Mouse (Mus musculus) heart, adult 9 months (tissue): ENCODE measurements around the gene Aldh3a2.
A peak's percentile ranks its signal among the peaks of the same experiment; 100 is the strongest.

Experiments
- DNase-seq, 2 experiments: peaks; one replicate each; pipeline ENCODE4 v3.0.0; 2022; ENCODE audit warnings: low spot score in 2 of 2

Gene Aldh3a2

DNA sequence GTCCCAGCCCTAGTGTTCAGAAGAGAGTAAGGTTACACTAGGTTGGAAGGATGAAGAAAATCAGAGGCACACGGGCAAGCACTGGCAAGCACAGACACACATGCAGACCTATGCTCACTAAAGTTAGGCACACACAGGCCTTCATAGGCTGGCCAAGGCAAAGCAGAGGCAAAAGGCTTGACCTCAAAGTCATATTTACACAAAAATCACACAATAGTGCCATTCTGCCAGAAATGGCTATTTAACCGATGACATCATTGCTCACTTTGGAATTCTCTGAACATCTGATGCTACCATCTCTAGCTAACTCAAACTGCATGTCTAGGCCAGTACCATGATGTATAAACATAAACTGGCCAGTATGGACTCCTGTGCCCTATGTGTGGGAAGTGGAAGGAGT lies 6.7 kb upstream of the Aldh3a2 start:
- DNase-seq: no peak

DNA sequence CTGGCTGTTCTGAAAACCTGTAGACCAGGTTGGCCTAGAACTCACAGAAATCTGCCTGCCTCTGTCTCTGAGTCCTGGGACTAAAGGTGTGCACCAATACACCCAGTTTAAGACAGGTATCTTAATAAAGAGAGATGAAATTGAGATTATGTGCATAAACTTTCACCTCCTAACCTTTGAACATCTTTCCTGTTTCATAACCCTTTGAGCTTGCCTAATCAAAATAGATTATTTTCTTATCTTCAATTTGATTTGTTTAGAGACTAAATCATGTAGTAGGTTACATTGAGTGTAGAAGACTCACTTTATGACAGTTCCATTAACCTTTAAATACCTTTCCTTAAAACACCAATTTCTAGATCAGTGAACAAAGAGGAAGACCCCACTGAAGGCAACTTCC lies 4.3 kb upstream of the Aldh3a2 start:
- DNase-seq: no peak

DNA sequence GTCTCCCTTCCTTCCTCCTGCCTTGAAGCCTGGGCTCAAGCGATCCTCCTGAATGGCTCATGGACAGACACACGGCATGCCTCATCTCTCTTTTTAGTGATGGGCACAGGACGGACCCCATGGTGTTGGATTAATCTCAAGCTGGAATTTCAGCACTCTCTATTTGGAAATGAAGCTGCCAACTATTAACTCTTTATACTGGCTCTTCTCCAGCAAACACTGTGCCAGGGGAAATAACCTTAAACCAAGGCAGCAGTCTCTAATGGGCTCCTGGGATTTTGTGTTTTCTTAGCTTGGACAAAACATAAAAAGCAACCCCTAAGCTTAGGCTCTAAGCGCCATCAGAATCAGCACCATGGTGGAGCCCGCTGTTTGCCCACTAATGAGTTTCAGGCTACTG lies 3.1 kb upstream of the Aldh3a2 start:
- no peak for DNase-seq

GRCm38 (mm10) chr11:61268626-61269349 lies 1.5 kb upstream of the Aldh3a2 start:
- DNase-seq: no peak

DNA sequence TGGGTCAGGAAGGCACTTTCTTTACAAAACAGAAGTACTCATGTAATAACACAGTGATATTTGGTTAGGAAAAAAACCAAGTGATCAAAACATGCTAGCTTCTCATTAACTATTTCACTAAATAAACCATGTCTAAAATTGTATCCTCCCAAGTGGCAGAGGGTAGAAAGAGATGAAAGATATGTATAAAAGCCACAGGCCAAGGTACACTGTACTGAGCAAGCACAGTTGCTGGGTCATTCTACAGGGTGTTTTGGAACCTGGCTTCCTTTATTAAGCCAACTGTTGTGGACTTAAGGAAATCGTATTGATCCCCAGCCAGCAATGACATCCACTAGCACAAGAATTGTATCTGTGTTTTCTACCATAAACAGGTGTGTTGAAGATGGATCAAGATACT lies 3.4 kb downstream of the Aldh3a2 start:
- no peak for DNase-seq

GRCm38 (mm10) chr11:61262516-61262915 lies 4.7 kb downstream of the Aldh3a2 start:
- no peak for DNase-seq

DNA sequence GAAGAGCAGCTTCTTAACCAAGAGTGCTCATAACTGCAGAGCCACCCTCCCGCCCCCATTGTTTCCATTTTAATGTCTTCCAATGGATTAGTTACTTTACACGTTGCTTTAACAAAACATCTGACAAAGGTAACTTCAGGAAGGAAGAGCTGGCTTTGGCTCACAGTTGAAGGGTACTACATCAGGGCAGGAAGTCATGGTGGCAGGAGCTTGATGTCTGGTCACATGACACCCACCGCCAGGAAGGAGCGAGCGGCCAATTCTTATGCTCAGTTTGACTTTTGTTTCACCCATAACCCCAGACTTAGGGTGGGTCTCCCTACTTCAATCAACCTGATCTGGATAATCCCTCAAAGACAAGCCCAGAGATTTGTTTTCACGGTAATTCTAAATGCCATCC lies 8.2 kb downstream of the Aldh3a2 start:
- no peak for DNase-seq

GRCm38 (mm10) chr11:61252807-61253206 lies 14.5 kb downstream of the Aldh3a2 start:
- no peak for DNase-seq

GRCm38 (mm10) chr11:61251741-61252140 lies 15.5 kb downstream of the Aldh3a2 start:
- no peak for DNase-seq

GRCm38 (mm10) chr11:61244406-61244805 lies 22.9 kb downstream of the Aldh3a2 start:
- no peak for DNase-seq

DNA sequence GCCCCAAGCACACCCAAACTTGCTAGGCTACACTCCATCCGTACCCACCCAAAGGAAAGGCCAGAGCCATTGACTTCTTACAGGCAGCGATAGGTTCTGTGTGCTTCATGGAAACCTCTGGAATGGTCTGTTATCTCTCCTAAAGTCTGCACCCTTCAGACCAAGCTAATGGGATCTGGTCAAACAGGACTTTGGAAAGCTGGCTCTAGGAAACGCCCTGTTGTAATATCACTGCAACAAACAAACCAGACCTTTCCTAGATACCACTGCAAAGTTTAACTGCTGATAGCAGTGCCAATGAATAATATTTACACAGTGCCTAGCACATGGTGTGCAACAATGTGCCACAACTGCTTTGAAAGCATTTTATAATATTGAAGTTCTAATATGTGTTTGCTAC lies 31.2 kb downstream of the Aldh3a2 start:
- no peak for DNase-seq

DNA sequence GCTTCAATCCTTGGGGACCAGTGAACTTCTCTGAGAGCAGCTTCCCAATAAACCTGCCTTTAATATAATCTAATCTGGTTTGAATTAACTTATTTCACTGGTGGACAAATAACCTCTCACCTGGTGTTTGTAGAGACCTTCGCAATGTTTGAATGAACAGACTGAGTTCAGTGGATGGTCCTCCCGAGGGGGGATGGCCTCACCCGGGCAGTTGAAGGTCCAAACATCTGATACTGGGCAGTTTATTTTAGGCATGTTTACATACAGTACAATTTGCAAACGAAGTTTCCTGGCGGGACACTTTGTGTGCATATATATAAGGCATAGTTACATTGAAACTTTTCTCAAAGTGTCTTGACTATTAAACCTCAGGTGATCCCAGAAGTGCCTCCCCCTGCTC lies 33.1 kb downstream of the Aldh3a2 start:
- DNase-seq: no peak

- DNase-seq: peak; percentile 65 to 75
Observed at GRCm38 (mm10) chr11:61231329-61231728, 35.9 kb downstream of the Aldh3a2 start.

GRCm38 (mm10) chr11:61228406-61228805 lies 38.9 kb downstream of the Aldh3a2 start:
- DNase-seq: no peak

DNA sequence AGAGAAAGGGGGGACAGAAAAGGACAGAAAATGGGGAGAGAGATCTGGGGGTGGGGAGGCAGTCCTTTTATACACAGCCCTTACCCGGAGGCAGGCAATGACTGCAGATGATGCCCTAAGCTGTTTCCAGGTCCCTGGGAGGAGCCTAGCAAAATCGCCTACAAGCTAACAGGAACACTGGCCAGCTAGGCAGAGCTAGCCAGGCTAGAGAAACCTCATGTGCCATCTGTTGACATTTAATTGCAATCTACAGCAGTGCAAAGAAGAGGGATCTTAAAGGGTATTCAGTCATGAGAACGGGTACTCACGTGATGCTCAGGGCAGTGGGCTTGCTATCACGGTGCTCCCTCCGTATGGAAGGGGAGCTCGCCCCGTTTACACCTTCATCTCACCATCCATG lies 39.4 kb downstream of the Aldh3a2 start:
- no peak for DNase-seq

GRCm38 (mm10) chr11:61225941-61226412 lies 41.3 kb downstream of the Aldh3a2 start:
- peak; percentile 77 to 79 for DNase-seq

GRCm38 (mm10) chr11:61225511-61225910 lies 41.8 kb downstream of the Aldh3a2 start:
- no peak for DNase-seq

GRCm38 (mm10) chr11:61224907-61225306 lies 42.4 kb downstream of the Aldh3a2 start:
- no peak for DNase-seq

- no peak for DNase-seq
Observed at GRCm38 (mm10) chr11:61224234-61224744, 43.0 kb downstream of the Aldh3a2 start.

DNA sequence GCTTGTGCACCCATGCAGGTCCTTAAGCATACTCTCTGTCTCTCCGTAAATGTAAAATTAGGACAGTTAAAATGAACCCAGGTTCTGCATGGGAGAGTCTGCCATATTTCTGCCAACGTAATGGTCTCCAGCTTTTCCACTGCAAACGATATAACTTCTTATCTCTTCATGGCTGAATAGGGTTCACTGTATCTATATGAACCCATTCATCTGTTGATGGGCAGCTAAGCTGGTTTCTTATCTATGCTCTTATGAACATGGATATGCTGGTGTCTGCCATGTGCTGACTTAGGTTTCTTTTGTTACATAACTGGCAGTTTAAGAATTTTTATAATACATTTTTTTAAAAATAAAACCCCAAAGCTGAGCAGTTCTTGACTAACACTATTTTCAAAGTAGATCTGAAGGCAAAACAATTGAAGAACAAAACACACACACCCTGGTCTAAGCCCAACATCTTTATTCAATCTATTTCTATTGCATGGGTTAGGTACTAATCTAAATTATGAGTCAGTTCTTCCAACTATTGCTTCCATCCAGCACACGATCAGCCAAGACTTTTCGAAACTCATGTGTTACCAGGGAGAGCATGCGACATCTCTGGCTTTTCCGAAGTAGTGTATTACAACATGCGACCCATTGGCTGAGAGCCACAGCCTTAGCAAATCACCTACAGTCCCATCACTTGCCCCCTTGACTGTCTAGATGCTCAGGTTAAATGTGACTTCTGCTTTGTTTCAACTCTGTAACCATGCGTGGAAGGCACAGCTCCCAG lies 44.1 kb downstream of the Aldh3a2 start:
- DNase-seq: peak; percentile 28 to 55

- no peak for DNase-seq
Observed at GRCm38 (mm10) chr11:61222007-61222406, 45.3 kb downstream of the Aldh3a2 start.

DNA sequence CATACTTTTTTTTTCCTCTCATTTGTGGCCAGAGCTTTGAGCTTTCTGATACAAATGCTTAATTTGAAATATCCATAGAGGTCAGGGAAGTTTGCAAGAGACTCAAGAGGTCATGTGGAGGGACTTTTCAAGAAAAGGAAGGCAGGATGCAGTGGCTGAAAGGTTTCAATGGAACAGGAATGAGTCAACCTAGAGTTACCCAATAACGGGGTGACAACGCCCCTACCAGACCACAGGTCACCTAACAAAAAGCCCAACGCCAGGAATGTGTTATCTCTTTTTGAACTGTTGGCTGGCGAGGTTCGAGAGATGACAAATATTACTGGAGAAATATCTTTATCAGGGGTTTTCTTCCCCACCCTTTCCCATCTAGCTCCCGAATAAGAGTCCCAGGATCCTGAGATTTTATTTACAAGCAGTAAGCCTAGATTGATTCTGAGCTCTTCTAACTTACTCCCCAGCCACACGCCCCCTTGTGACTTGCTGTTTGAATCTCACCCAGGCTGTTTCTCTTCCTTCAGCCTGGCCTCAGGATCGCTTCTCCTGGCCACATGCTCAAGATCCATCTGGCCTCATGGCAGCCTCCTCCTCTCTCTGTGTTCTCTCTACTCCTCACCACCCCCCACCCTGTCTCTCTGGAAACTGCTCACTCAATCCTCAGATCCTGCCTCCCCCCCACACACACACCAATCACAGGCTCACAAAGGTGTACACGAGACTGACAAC lies 46.9 kb downstream of the Aldh3a2 start:
- DNase-seq: peak; percentile 23 to 30
